Mouse (Mus musculus) ES-E14 (cell line): ENCODE measurements around the gene Mgat4e.

ENCODE experiments used
- HCFC1 ChIP-seq: IDR thresholded peaks from 2 replicates; pipeline ENCODE4 v1.6.1; 2012; ENCODE audit warnings: low read length, inconsistent platforms, borderline replicate concordance; ENCODE audit not compliant: insufficient read depth
- MAFK ChIP-seq: IDR thresholded peaks from 2 replicates; pipeline ENCODE4 v1.6.1; 2014; ENCODE audit warnings: mild to moderate bottlenecking, low read depth, low read length, inconsistent platforms; ENCODE audit not compliant: insufficient read depth
- ZC3H11A ChIP-seq: IDR thresholded peaks from 2 replicates; pipeline ENCODE4 v1.6.1; 2012; ENCODE audit warnings: low read depth, mild to moderate bottlenecking, inconsistent platforms, low read length, borderline replicate concordance
- ZNF384 ChIP-seq: IDR thresholded peaks from 2 replicates; pipeline ENCODE4 v1.6.1; 2012; ENCODE audit warnings: low read depth, low read length, inconsistent platforms

GRCm38 (mm10) chr1:134494428-134495215 lies 54.9 kb downstream of the Mgat4e start, which contains the start of gene Rabif:
- TF ChIP-seq HCFC1: peak; percentile 29; the same call in 1 of the 2 replicates
- no peak for TF ChIP-seq ZNF384
- TF ChIP-seq MAFK: no peak
- no peak for TF ChIP-seq ZC3H11A
